ENCODE assay signal across 20 mouse cellular contexts in genomic region chr17:71484711-71485110, GRCm38 (mm10). TPM values are rescaled to one million over a fixed set of nuclear protein-coding genes. Genes with fewer than 3 reads are reported as not detected.
DNase-seq lines count a peak whose midpoint lies in the region; ATAC-seq and TF ChIP-seq lines count a peak whose summit lies in the region.
"Had no signal": no experiment of that assay in that cellular context is flagged by ENCODE, and none has a peak within 500 bp of the region (broad histone marks: within the 10 kb centered on the region; RNA-seq: fewer than 3 reads in every experiment).

No protein-coding gene starts in this region.

- no peak for TF ChIP-seq POLR2A in CH12.LX (IDR thresholded peaks at IDR 0.05; ENCODE audit: low read depth, low read length)

- no peak overlapping the region for H3K4me3 ChIP-seq in intestine, postnatal 0 days (ENCODE audit: low read depth, low read length)
- no peak overlapping the region for H3K4me3 ChIP-seq in intestine, embryonic 16.5 days (ENCODE audit: low read length)
- H3K4me3 ChIP-seq in liver, postnatal 0 days (ENCODE audit: low read depth, low read length) = no peak overlapping the region
- no peak overlapping the region for H3K4me3 ChIP-seq in liver, embryonic 11.5 days (ENCODE audit: low read depth, low read length)
- no peak overlapping the region for H3K4me3 ChIP-seq in CH12.LX (replicated peaks in 1 of 3; ENCODE audit: low read depth in 2 of 3, low read length in 2 of 3, poor library complexity in 1 of 3)
- H3K4me3 ChIP-seq: forebrain, embryonic 13.5 days; hindbrain, embryonic 12.5 days; limb, embryonic 15.5 days; stomach, embryonic 15.5 days had no signal

- TF ChIP-seq EP300 in liver, postnatal 0 days (IDR thresholded peaks at IDR 0.05; ENCODE audit: low read depth) = no peak
- no peak for TF ChIP-seq EP300 in CH12.LX (IDR thresholded peaks at IDR 0.05; ENCODE audit: low read length)

- in situ Hi-C loops in CH12.LX (cut with MboI; ENCODE audit: low pct_ligation_motif_present, low pct_unique_long_range_greater_than_20kb, low sequenced_read_pairs) = no loop called here

- no peak overlapping the region for H3K9ac ChIP-seq in intestine, postnatal 0 days (ENCODE audit: low read depth, low read length)
- no peak overlapping the region for H3K9ac ChIP-seq in intestine, embryonic 16.5 days (ENCODE audit: low read depth, low read length)
- H3K9ac ChIP-seq in liver, postnatal 0 days (replicated peaks) = no peak overlapping the region
- H3K9ac ChIP-seq in liver, embryonic 11.5 days (ENCODE audit: low read depth, low read length) = no peak overlapping the region
- H3K9ac ChIP-seq in CH12.LX (ENCODE audit: insufficient read depth, low read depth) = 0 out of 2 replicates have a peak overlapping the region, but pooled peaks have one; percentile 70
- H3K9ac ChIP-seq: forebrain, embryonic 13.5 days; hindbrain, embryonic 12.5 days; limb, embryonic 15.5 days; stomach, embryonic 15.5 days had no signal

- 95% methylated on average over 5 of the region's 5 CpGs for WGBS in intestine, postnatal 0 days
- WGBS in intestine, embryonic 16.5 days = 90% methylated on average over 5 of the region's 5 CpGs
- 85% methylated on average over 5 of the region's 5 CpGs for WGBS in liver, postnatal 0 days (ENCODE audit: insufficient replicate concordance)
- 89% methylated on average over 5 of the region's 5 CpGs for WGBS in liver, embryonic 11.5 days

- H3K36me3 ChIP-seq in intestine, postnatal 0 days (ENCODE audit: control insufficient read depth, insufficient read depth) = no peaks in the 10 kb centered on the region
- H3K36me3 ChIP-seq in intestine, embryonic 16.5 days (ENCODE audit: control insufficient read depth, insufficient read depth, low read length) = no peaks in the 10 kb centered on the region
- no peaks in the 10 kb centered on the region for H3K36me3 ChIP-seq in liver, postnatal 0 days (replicated peaks; ENCODE audit: insufficient read depth, low read length)
- no peaks in the 10 kb centered on the region for H3K36me3 ChIP-seq in liver, embryonic 11.5 days (ENCODE audit: control insufficient read depth, insufficient read depth, low read length)
- H3K36me3 ChIP-seq in CH12.LX (replicated peaks in 1 of 2; ENCODE audit: control insufficient read depth in 1 of 2, insufficient read depth in 1 of 2, low read length in 1 of 2) = peaks cover 2% of the 10 kb centered on the region in 2 experiments
- H3K36me3 ChIP-seq: hindbrain, embryonic 12.5 days; limb, embryonic 15.5 days; stomach, embryonic 15.5 days had no signal

- H3K9me3 ChIP-seq in intestine, postnatal 0 days (ENCODE audit: control insufficient read depth) = no peaks in the 10 kb centered on the region
- H3K9me3 ChIP-seq in intestine, embryonic 16.5 days (ENCODE audit: control insufficient read depth, low read length) = no peaks in the 10 kb centered on the region
- no peaks in the 10 kb centered on the region for H3K9me3 ChIP-seq in liver, postnatal 0 days (ENCODE audit: low read length)
- no peaks in the 10 kb centered on the region for H3K9me3 ChIP-seq in liver, embryonic 11.5 days (ENCODE audit: control insufficient read depth, low read length)
- H3K9me3 ChIP-seq in CH12.LX (replicated peaks; ENCODE audit: low read length) = peaks cover 15% of the 10 kb centered on the region
- H3K9me3 ChIP-seq: forebrain, embryonic 13.5 days; hindbrain, embryonic 12.5 days; limb, embryonic 15.5 days; stomach, embryonic 15.5 days had no signal

- TF ChIP-seq RAD21 in CH12.LX (IDR thresholded peaks at IDR 0.05; ENCODE audit: low read depth, low read length) = no peak

- no peak overlapping the region for H3K4me2 ChIP-seq in intestine, postnatal 0 days (replicated peaks; ENCODE audit: low read depth)
- no peak overlapping the region for H3K4me2 ChIP-seq in intestine, embryonic 16.5 days (ENCODE audit: low read depth, low read length)
- H3K4me2 ChIP-seq in liver, postnatal 0 days (ENCODE audit: low read depth, low read length) = no peak overlapping the region
- no peak overlapping the region for H3K4me2 ChIP-seq in liver, embryonic 11.5 days
- H3K4me2 ChIP-seq in CH12.LX (ENCODE audit: insufficient read depth, low read depth, poor library complexity, severe bottlenecking) = peak overlapping the region; percentile 66
- H3K4me2 ChIP-seq: forebrain, embryonic 13.5 days; hindbrain, embryonic 12.5 days; midbrain, embryonic 11.5 days; stomach, embryonic 15.5 days had no signal

- H3K4me1 ChIP-seq in intestine, postnatal 0 days (replicated peaks; ENCODE audit: control insufficient read depth, insufficient read depth, low read length) = no peaks in the 10 kb centered on the region
- no peaks in the 10 kb centered on the region for H3K4me1 ChIP-seq in intestine, embryonic 16.5 days (ENCODE audit: control insufficient read depth, insufficient read depth, low read length)
- H3K4me1 ChIP-seq in liver, postnatal 0 days (ENCODE audit: insufficient read depth) = peaks cover 18% of the 10 kb centered on the region
- peaks cover 10% of the 10 kb centered on the region; the same call in 1 of the 2 replicates for H3K4me1 ChIP-seq in liver, embryonic 11.5 days (replicated peaks; ENCODE audit: control insufficient read depth, insufficient read depth, low read length)
- peaks cover 4 to 34% of the 10 kb centered on the region in 2 experiments; a peak in 3 of 4 replicates for H3K4me1 ChIP-seq in CH12.LX (ENCODE audit: control insufficient read depth in 1 of 2, insufficient read depth in 2 of 2)
- H3K4me1 ChIP-seq: hindbrain, embryonic 12.5 days; stomach, embryonic 15.5 days had no signal

- dilution Hi-C loops in CH12.LX (cut with MboI; ENCODE audit: extremely low pct_ligation_motif_present, extremely low pct_unique_long_range_greater_than_20kb, low sequenced_read_pairs) = no loop called here

- no peaks in the 10 kb centered on the region for H3K79me2 ChIP-seq in CH12.LX (replicated peaks; ENCODE audit: control insufficient read depth, extremely low read depth, insufficient read depth, poor library complexity, severe bottlenecking)

- H3K27ac ChIP-seq in intestine, postnatal 0 days (ENCODE audit: low read depth, low read length) = 0 out of 2 replicates have a peak overlapping the region, but pooled peaks have one; percentile 61
- no peak overlapping the region for H3K27ac ChIP-seq in intestine, embryonic 16.5 days (ENCODE audit: low read length)
- peak overlapping the region; percentile 91 for H3K27ac ChIP-seq in liver, postnatal 0 days (ENCODE audit: low read depth)
- no peak overlapping the region for H3K27ac ChIP-seq in liver, embryonic 11.5 days (ENCODE audit: low read depth, low read length)
- H3K27ac ChIP-seq in CH12.LX (ENCODE audit: insufficient read depth, low read depth) = peak overlapping the region; percentile 86; the same call in 1 of the 2 replicates
- H3K27ac ChIP-seq: forebrain, embryonic 13.5 days; hindbrain, embryonic 12.5 days; stomach, embryonic 15.5 days had no signal

- DNase-seq in liver, postnatal 0 days = no peak
- DNase-seq in liver, embryonic 11.5 days (ENCODE audit: low spot score) = no peak
- no peak for DNase-seq in CH12.LX (ENCODE audit: extremely low read depth)
- DNase-seq in induced T-regulatory cell, adult 2 months (ENCODE audit: low read depth) = peak; percentile 65
- no peak for DNase-seq in ovary, adult 18-20 months (ENCODE audit: low spot score)
- DNase-seq in urinary bladder, adult 18-20 months (ENCODE audit: low spot score in 2 of 2) = no peak
- DNase-seq: adrenal gland, adult 8-10 months; cerebellum, adult 9-10 months; kidney, adult 9 months; left cerebral cortex, postnatal 4 days; lung, adult 18-20 months; lung, postnatal 10 days; right cerebral cortex, postnatal 14 days had no signal

- TF ChIP-seq CTCF in intestine, postnatal 0 days (IDR thresholded peaks at IDR 0.05; ENCODE audit: low read depth) = no peak
- TF ChIP-seq CTCF in liver, postnatal 0 days (IDR thresholded peaks at IDR 0.05; ENCODE audit: low read depth) = no peak
- TF ChIP-seq CTCF in CH12.LX (conservative IDR thresholded peaks at IDR 0.05 in 1 of 2, IDR thresholded peaks at IDR 0.05 in 1 of 2; ENCODE audit: low read depth in 2 of 2, low read length in 2 of 2) = no peak

- no peak for ATAC-seq in intestine, postnatal 0 days
- ATAC-seq in intestine, embryonic 16.5 days = no peak
- no peak for ATAC-seq in liver, postnatal 0 days
- ATAC-seq in liver, embryonic 11.5 days (replicated peaks; ENCODE audit: low FRiP score) = no peak
- ATAC-seq: forebrain, embryonic 13.5 days had no signal

- no peaks in the 10 kb centered on the region for H3K27me3 ChIP-seq in intestine, postnatal 0 days (replicated peaks; ENCODE audit: control insufficient read depth, insufficient read depth, low read length)
- no peaks in the 10 kb centered on the region for H3K27me3 ChIP-seq in intestine, embryonic 16.5 days (replicated peaks; ENCODE audit: control insufficient read depth, insufficient read depth, low read length)
- no peaks in the 10 kb centered on the region for H3K27me3 ChIP-seq in liver, postnatal 0 days (ENCODE audit: insufficient read depth, low read length)
- H3K27me3 ChIP-seq in liver, embryonic 11.5 days (replicated peaks; ENCODE audit: control insufficient read depth, insufficient read depth, low read length) = no peaks in the 10 kb centered on the region
- H3K27me3 ChIP-seq in CH12.LX (replicated peaks) = no peaks in the 10 kb centered on the region
- H3K27me3 ChIP-seq: forebrain, embryonic 13.5 days; hindbrain, embryonic 12.5 days; limb, embryonic 15.5 days; stomach, embryonic 15.5 days had no signal

RNA-seq across cellular contexts. Expression of gene Smchd1, which starts 9.6 kb away (rescaled TPM):
- polyA plus RNA-seq in intestine, postnatal 0 days (2015; fragmentation: Nextera tagmentation; extraction: Ambion mirVana) = 25.6 and 26.6 TPM in 2 replicates
- 30.5 and 35.0 TPM in 2 replicates for polyA plus RNA-seq in intestine, embryonic 16.5 days (2015; fragmentation: Nextera tagmentation; extraction: Ambion mirVana)
- polyA plus RNA-seq in liver, postnatal 0 days (2015; fragmentation: Nextera tagmentation; extraction: Ambion mirVana) = 21.4 and 25.7 TPM in 2 replicates
- polyA plus RNA-seq in liver, embryonic 11.5 days (2014; fragmentation: Nextera tagmentation; extraction: Ambion mirVana) = 74.9 and 76.4 TPM in 2 replicates
- total RNA-seq in CH12.LX (2012; rRNA removed) = 44.4 and 50.9 TPM in 2 replicates
- 73.9 and 87.8 TPM in 2 replicates for total RNA-seq in CH12.LX (2014; rRNA removed)
- polyA plus RNA-seq in CH12.LX (2012; ENCODE audit: insufficient read length, low read depth) = 53.3 and 59.4 TPM in 2 replicates

RNA-seq across cellular contexts. Expression of gene Gm4707, which starts 25.0 kb away (rescaled TPM):
- 0.40 and 0.54 TPM in 2 replicates for polyA plus RNA-seq in intestine, postnatal 0 days (2015; fragmentation: Nextera tagmentation; extraction: Ambion mirVana)
- polyA plus RNA-seq in intestine, embryonic 16.5 days (2015; fragmentation: Nextera tagmentation; extraction: Ambion mirVana) = 1.2 and 1.8 TPM in 2 replicates
- polyA plus RNA-seq in liver, postnatal 0 days (2015; fragmentation: Nextera tagmentation; extraction: Ambion mirVana) = 0.45 and 0.51 TPM in 2 replicates
- polyA plus RNA-seq in liver, embryonic 11.5 days (2014; fragmentation: Nextera tagmentation; extraction: Ambion mirVana) = 3.5 and 5.2 TPM in 2 replicates
- 1.1 and 1.5 TPM in 2 replicates for total RNA-seq in CH12.LX (2012; rRNA removed)
- 0.16 and 1.5 TPM in 2 replicates for total RNA-seq in CH12.LX (2014; rRNA removed)
- 0.33 and 1.1 TPM in 2 replicates for polyA plus RNA-seq in CH12.LX (2012; ENCODE audit: insufficient read length, low read depth)

RNA-seq across cellular contexts. Expression of gene Ndc80, which starts 41.9 kb away (rescaled TPM):
- 8.8 and 10.0 TPM in 2 replicates for polyA plus RNA-seq in intestine, postnatal 0 days (2015; fragmentation: Nextera tagmentation; extraction: Ambion mirVana)
- 30.4 and 33.7 TPM in 2 replicates for polyA plus RNA-seq in intestine, embryonic 16.5 days (2015; fragmentation: Nextera tagmentation; extraction: Ambion mirVana)
- polyA plus RNA-seq in liver, postnatal 0 days (2015; fragmentation: Nextera tagmentation; extraction: Ambion mirVana) = 16.3 and 17.7 TPM in 2 replicates
- 50.4 and 52.6 TPM in 2 replicates for polyA plus RNA-seq in liver, embryonic 11.5 days (2014; fragmentation: Nextera tagmentation; extraction: Ambion mirVana)
- total RNA-seq in CH12.LX (2012; rRNA removed) (24.4 and 26.7 TPM in 2 replicates), CH12.LX (2014; rRNA removed) (44.5 and 55.6 TPM in 2 replicates)
- polyA plus RNA-seq in CH12.LX (2012; ENCODE audit: insufficient read length, low read depth) = 41.8 and 49.6 TPM in 2 replicates

Comparison
In these comparisons a context has a peak if more than half of its experiments do, and no peak if none do; other contexts are left out.
1. H3K27ac ChIP-seq: peak in intestine, postnatal 0 days (single experiment), liver, postnatal 0 days (single experiment) and CH12.LX (single experiment); none in intestine, embryonic 16.5 days (single experiment) and liver, embryonic 11.5 days (single experiment).